Mouse (Mus musculus) kidney, adult 2 months (tissue): ENCODE data around the gene Ldhb. TPM values are rescaled to one million over a fixed set of nuclear protein-coding genes. Genes with fewer than 3 reads are reported as not detected.

ENCODE experiments used
- DNase-seq: peaks from one replicate; pipeline ENCODE4 v3.0.0; 2021
- H3K27ac ChIP-seq: fragments of 200-500 bp; 2 replicates; pipeline ENCODE4 v1.5.1; 2012; ENCODE audit warnings: low read depth, low read length, control low read depth, inconsistent platforms; ENCODE audit not compliant: insufficient read depth
- H3K27me3 ChIP-seq: fragments of 200-500 bp; replicated peaks from 2 replicates; pipeline ENCODE4 v1.6.1; 2012; ENCODE audit warnings: mild to moderate bottlenecking, moderate library complexity, low read length, inconsistent platforms; ENCODE audit not compliant: control insufficient read depth, insufficient read depth
- H3K36me3 ChIP-seq: fragments of 200-500 bp; 2 replicates; pipeline ENCODE4 v1.6.1; 2012; ENCODE audit warnings: mild to moderate bottlenecking, moderate library complexity, low read length, inconsistent platforms; ENCODE audit not compliant: control insufficient read depth, insufficient read depth
- H3K4me1 ChIP-seq: fragments of 200-500 bp; 2 replicates; pipeline ENCODE4 v1.6.1; 2011; ENCODE audit warnings: low read length; ENCODE audit not compliant: control insufficient read depth, insufficient read depth
- H3K4me3 ChIP-seq: fragments of 200-500 bp; 2 replicates; pipeline ENCODE4 v1.5.1; 2011; ENCODE audit warnings: mild to moderate bottlenecking, low read depth, low read length, control low read depth; ENCODE audit not compliant: insufficient read depth
- CTCF ChIP-seq: fragments of 200-500 bp; conservative IDR thresholded peaks from 2 replicates; pipeline ENCODE4 v1.5.1; 2011; ENCODE audit warnings: low read depth, mild to moderate bottlenecking, control low read depth, low read length, moderate library complexity, mixed read lengths; ENCODE audit not compliant: insufficient read depth, insufficient read length
- POLR2A ChIP-seq: fragments of 200-500 bp; IDR thresholded peaks from one replicate; pipeline ENCODE4 v1.6.1; 2011; ENCODE audit warnings: low read depth, low read length, control low read depth
- WGBS: fragments of 180-500 bp; shearing (Covaris S2); methylation state at CpG from one replicate; pipeline ENCODE4 v1.1.7; 2018; 5-methylcytosine and 5-hydroxymethylcytosine counted together
- polyA plus RNA-seq: library from polyadenylated mRNA; depleted of rRNA; stranded (reverse); fragments of >200 nt; gene quantifications from 2 replicates; pipeline ENCODE4 v1.2.3, GENCODE M21; 2012

The Ldhb gene
- polyA plus RNA-seq, 1 experiment: 2,340 TPM

- H3K36me3 ChIP-seq: no peaks in the 10 kb centered on the region
- WGBS: 4% methylated on average over 10 of the region's 10 CpGs
- TF ChIP-seq CTCF (peak; percentile 53), POLR2A (no peak)
Observed at GRCm38 (mm10) chr6:142514912-142515311, 7.2 kb upstream of the Ldhb start.

GRCm38 (mm10) chr6:142512902-142513301 is 5.1 kb upstream of the Ldhb start:
- WGBS: 51% methylated on average over 3 of the region's 3 CpGs
- Histone ChIP-seq H3K4me1 (peaks cover 9% of the 10 kb centered on the region; the same call in 1 of the 2 replicates), H3K36me3 (no peaks in the 10 kb centered on the region), H3K27me3 (no peaks in the 10 kb centered on the region), H3K27ac (no peak overlapping the region), H3K4me3 (no peak overlapping the region)
- DNase-seq: no peak
- TF ChIP-seq POLR2A: no peak
- TF ChIP-seq CTCF: no peak

More at GRCm38 (mm10) chr6:142514912-142515311, 7.2 kb upstream of the Ldhb start:
- DNase-seq: peak; percentile 67
- H3K4me1 ChIP-seq: peaks cover 5% of the 10 kb centered on the region; the same call in 1 of the 2 replicates
- no peak overlapping the region for H3K27ac ChIP-seq
- no peak overlapping the region for H3K4me3 ChIP-seq
- H3K27me3 ChIP-seq: no peaks in the 10 kb centered on the region

DNA sequence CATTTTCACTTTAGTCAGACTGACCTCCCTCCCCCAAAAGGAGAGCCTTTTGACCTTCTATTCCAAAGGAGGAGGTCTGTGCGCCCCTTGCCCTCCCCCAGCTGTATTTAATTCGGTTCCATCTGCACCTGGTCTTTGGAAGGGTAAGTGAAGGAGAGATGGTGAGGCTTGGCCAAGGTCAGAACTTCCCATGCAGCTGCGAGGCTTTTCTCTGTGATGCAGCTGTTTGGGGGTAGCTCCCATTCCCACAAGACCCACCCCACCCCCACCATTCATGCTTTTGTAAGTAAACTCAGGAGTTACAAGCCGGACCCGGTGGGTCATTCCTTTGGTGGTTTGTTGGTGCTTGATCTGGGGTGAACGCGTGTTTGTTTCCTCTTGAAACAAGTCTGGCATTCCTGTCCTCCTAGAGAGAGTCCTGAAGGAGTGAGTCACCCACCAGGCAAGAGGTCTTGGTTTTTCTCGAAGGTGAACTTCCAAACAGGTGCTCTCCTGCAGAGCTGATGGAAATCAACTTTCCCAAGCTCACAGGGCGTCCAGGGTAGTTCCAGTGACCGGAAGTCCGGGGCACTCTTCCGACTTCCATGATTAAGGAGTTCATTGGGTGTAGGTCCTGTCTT is 3.9 kb upstream of the Ldhb start:
- TF ChIP-seq CTCF: no peak
- no peaks in the 10 kb centered on the region for H3K27me3 ChIP-seq
- no peaks in the 10 kb centered on the region for H3K36me3 ChIP-seq
- H3K27ac ChIP-seq: no peak overlapping the region
- no peak overlapping the region for H3K4me3 ChIP-seq
- H3K4me1 ChIP-seq: peaks cover 9% of the 10 kb centered on the region; the same call in 1 of the 2 replicates
- DNase-seq: no peak
- 42% methylated on average over 12 of the region's 12 CpGs for WGBS

- TF ChIP-seq CTCF (no peak), POLR2A (no peak)
- H3K36me3 ChIP-seq: peaks cover 3% of the 10 kb centered on the region; the same call in 1 of the 2 replicates
- H3K4me3 ChIP-seq: no peak overlapping the region
- peaks cover 11% of the 10 kb centered on the region; the same call in 1 of the 2 replicates for H3K4me1 ChIP-seq
- peak overlapping the region; percentile 96 for H3K27ac ChIP-seq
- no peak for DNase-seq
- no peaks in the 10 kb centered on the region for H3K27me3 ChIP-seq
- 62% methylated on average over 4 of the region's 4 CpGs for WGBS
Observed at GRCm38 (mm10) chr6:142508663-142509062, 906 bp upstream of the Ldhb start.

DNA sequence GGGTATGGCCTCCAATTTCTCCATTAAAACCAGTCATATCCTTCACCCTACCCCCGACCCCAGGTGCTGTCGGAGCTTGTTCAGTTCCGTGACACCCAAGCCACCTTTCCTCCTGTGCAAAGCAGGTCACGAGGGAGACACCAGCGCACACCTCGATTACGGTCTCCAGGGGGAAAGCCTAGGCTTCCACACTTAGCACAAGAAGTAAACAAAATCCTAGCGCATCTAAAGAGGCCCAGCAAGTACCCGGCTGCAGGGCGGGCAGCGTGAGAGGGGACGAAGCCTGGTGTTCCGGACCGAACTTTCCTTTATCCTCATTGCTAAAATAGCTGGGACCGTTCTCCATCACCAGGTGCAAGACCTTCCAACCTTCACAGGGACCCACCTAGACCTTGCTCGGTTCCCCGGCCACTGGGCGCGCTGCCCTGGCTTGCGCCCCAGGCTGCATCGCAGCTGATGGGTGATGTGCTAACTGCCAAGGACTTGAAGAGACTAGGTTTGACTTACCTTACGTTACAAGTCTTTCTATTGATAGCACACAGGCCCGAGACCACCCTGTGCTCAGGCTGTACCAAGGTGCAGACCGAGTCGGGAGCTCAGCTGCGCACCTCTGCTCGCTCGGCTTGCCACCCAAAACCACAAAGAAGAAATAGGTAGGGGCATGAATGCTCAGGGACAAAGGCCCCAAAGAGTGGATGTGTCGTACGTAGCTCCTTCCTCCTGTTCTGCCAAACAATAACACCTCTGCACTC is 548 bp downstream of the Ldhb start:
- no peaks in the 10 kb centered on the region for H3K27me3 ChIP-seq
- 6% methylated on average over 30 of the region's 30 CpGs for WGBS
- H3K36me3 ChIP-seq: peaks cover 3% of the 10 kb centered on the region; the same call in 1 of the 2 replicates
- peaks cover 15% of the 10 kb centered on the region; the same call in 1 of the 2 replicates for H3K4me1 ChIP-seq
- H3K27ac ChIP-seq: peak overlapping the region; percentile 93
- peak overlapping the region; percentile 74 for H3K4me3 ChIP-seq
- TF ChIP-seq CTCF: no peak
- no peak for TF ChIP-seq POLR2A
- peak; percentile 45 for DNase-seq

DNA sequence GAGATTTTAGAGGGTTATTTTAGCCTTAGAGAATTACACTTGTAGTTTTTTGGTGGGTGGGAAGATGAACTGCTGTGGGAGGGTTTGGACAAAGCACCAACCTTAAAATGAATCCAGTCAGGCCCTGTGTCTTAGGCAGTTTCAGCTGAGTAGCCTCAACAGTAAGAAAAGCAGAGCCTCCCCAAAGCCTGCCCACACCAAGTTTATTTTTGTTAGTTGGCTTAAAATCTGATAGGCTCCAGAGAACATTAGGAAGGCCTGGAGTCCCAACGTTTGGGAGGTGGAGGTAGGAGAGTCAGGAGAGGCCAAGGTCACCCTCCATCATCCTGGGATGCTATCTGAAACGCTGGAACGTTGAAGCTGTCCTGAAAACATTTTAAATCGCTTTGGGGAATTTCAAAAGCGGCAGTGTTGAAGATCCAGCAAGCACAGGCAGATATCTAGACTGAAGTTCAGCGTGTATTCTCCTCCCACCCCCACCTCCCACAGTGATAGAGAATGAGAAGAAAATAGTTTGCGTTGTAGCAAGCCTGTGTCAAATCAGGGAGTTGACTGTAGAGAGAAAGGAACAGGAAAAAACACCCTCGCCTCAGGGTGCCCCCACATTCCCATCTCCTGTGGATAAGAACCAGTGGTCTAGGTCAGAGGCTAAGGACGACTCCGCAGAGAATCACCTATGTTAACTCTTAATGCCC is 1.3 kb downstream of the Ldhb start:
- Histone ChIP-seq H3K27me3 (no peaks in the 10 kb centered on the region), H3K27ac (peak overlapping the region; percentile 93), H3K36me3 (peaks cover 3% of the 10 kb centered on the region; the same call in 1 of the 2 replicates), H3K4me1 (peaks cover 22% of the 10 kb centered on the region; the same call in 1 of the 2 replicates), H3K4me3 (peak overlapping the region; percentile 74)
- TF ChIP-seq POLR2A (no peak), CTCF (no peak)
- 15% methylated on average over 10 of the region's 10 CpGs for WGBS
- DNase-seq: peak; percentile 19
